15 mouse cellular contexts compared by ENCODE assay signal in genomic region chr14:30666061-30666460, GRCm38 (mm10). TPM values are rescaled to one million over a fixed set of nuclear protein-coding genes. Genes with fewer than 3 reads are reported as not detected.
DNase-seq lines count a peak whose midpoint lies in the region; ATAC-seq and TF ChIP-seq lines count a peak whose summit lies in the region.
"Had no signal": no experiment of that assay in that cellular context is flagged by ENCODE, and none has a peak within 500 bp of the region (broad histone marks: within the 10 kb centered on the region; RNA-seq: fewer than 3 reads in every experiment).

No protein-coding gene starts in this region.

- intact Hi-C loops in left cerebral cortex, adult 2 months (cut with DNase I): no loop called here

- ATAC-seq in stomach, postnatal 0 days (ENCODE audit: low FRiP score, low TSS enrichment): no peak
- ATAC-seq: hindbrain, embryonic 16.5 days; midbrain, embryonic 15.5 days had no signal

- no peaks in the 10 kb centered on the region for H3K9me3 ChIP-seq in heart, embryonic 10.5 days
- H3K9me3 ChIP-seq in stomach, postnatal 0 days (ENCODE audit: control insufficient read depth, low read length): no peaks in the 10 kb centered on the region
- no peaks in the 10 kb centered on the region for H3K9me3 ChIP-seq in forebrain, embryonic 10.5 days
- H3K9me3 ChIP-seq: embryonic facial prominence, embryonic 13.5 days; limb, embryonic 12.5 days; midbrain, embryonic 15.5 days had no signal

- 71% methylated on average over 3 of the region's 3 CpGs for WGBS in heart, embryonic 10.5 days
- WGBS in stomach, postnatal 0 days: 51% methylated on average over 3 of the region's 3 CpGs
- WGBS in forebrain, embryonic 10.5 days: 87% methylated on average over 3 of the region's 3 CpGs

- TF ChIP-seq EP300 in stomach, postnatal 0 days (optimal IDR thresholded peaks at IDR 0.05): no peak

- H3K27me3 ChIP-seq in heart, embryonic 10.5 days (ENCODE audit: insufficient read depth, poor library complexity, severe bottlenecking): no peaks in the 10 kb centered on the region
- H3K27me3 ChIP-seq in stomach, postnatal 0 days (ENCODE audit: control insufficient read depth, insufficient read depth, low read length): no peaks in the 10 kb centered on the region
- no peaks in the 10 kb centered on the region for H3K27me3 ChIP-seq in forebrain, embryonic 10.5 days (ENCODE audit: poor library complexity, severe bottlenecking)
- H3K27me3 ChIP-seq: embryonic facial prominence, embryonic 13.5 days; limb, embryonic 12.5 days; midbrain, embryonic 15.5 days had no signal

- peak; percentile 96 for DNase-seq in heart, adult 11 months
- DNase-seq in heart, embryonic 10.5 days (ENCODE audit: low spot score): no peak
- DNase-seq in left cerebral cortex, adult 2 months (ENCODE audit: extremely low spot score in 1 of 2, low spot score in 2 of 2): no peak
- no peak for DNase-seq in left cerebral cortex, adult 8-10 months (ENCODE audit: low spot score in 2 of 2)
- peak; percentile 31 to 44 for DNase-seq in kidney, postnatal 4 days
- DNase-seq in stomach, postnatal 0 days (ENCODE audit: low spot score): peak; percentile 23
- DNase-seq in adipocyte (ENCODE audit: low spot score): no peak
- DNase-seq in forebrain, embryonic 10.5 days (ENCODE audit: extremely low spot score, low spot score): no peak
- DNase-seq: cerebellum, adult 2 months had no signal

- no peak overlapping the region for H3K4me3 ChIP-seq in heart, embryonic 10.5 days
- H3K4me3 ChIP-seq in left cerebral cortex, adult 2 months: no peak overlapping the region
- H3K4me3 ChIP-seq in stomach, postnatal 0 days (ENCODE audit: low read depth, low read length): no peak overlapping the region
- no peak overlapping the region for H3K4me3 ChIP-seq in forebrain, embryonic 10.5 days
- H3K4me3 ChIP-seq: embryonic facial prominence, embryonic 13.5 days; limb, embryonic 12.5 days; midbrain, embryonic 15.5 days had no signal

- H3K4me2 ChIP-seq in stomach, postnatal 0 days (replicated peaks; ENCODE audit: low read depth): no peak overlapping the region
- H3K4me2 ChIP-seq: embryonic facial prominence, embryonic 13.5 days; limb, embryonic 12.5 days; midbrain, embryonic 15.5 days had no signal

- TF ChIP-seq CTCF in left cerebral cortex, adult 2 months (IDR thresholded peaks at IDR 0.05): no peak
- TF ChIP-seq CTCF in stomach, postnatal 0 days (IDR thresholded peaks at IDR 0.05; ENCODE audit: low read depth): no peak

- no peaks in the 10 kb centered on the region for H3K4me1 ChIP-seq in heart, embryonic 10.5 days
- no peaks in the 10 kb centered on the region for H3K4me1 ChIP-seq in stomach, postnatal 0 days (replicated peaks; ENCODE audit: control insufficient read depth, insufficient read depth)
- no peaks in the 10 kb centered on the region for H3K4me1 ChIP-seq in forebrain, embryonic 10.5 days
- H3K4me1 ChIP-seq: embryonic facial prominence, embryonic 13.5 days; limb, embryonic 12.5 days; midbrain, embryonic 15.5 days had no signal

- peaks cover 73% of the 10 kb centered on the region for H3K36me3 ChIP-seq in heart, embryonic 10.5 days
- H3K36me3 ChIP-seq in stomach, postnatal 0 days (ENCODE audit: control insufficient read depth, insufficient read depth, low read length): peaks cover 12% of the 10 kb centered on the region
- peaks cover 94% of the 10 kb centered on the region for H3K36me3 ChIP-seq in forebrain, embryonic 10.5 days (replicated peaks)
- H3K36me3 ChIP-seq: midbrain, embryonic 15.5 days had no signal

- H3K9ac ChIP-seq in stomach, postnatal 0 days (ENCODE audit: low read length): no peak overlapping the region
- H3K9ac ChIP-seq: embryonic facial prominence, embryonic 13.5 days; limb, embryonic 12.5 days; liver, embryonic 14.5 days; midbrain, embryonic 15.5 days had no signal

- no peak overlapping the region for H3K27ac ChIP-seq in heart, embryonic 10.5 days
- H3K27ac ChIP-seq in left cerebral cortex, adult 2 months: peak overlapping the region; percentile 10; the same call in 1 of the 2 replicates
- H3K27ac ChIP-seq in stomach, postnatal 0 days (replicated peaks): no peak overlapping the region
- H3K27ac ChIP-seq in forebrain, embryonic 10.5 days: no peak overlapping the region
- H3K27ac ChIP-seq: embryonic facial prominence, embryonic 13.5 days; kidney, postnatal 0 days; limb, embryonic 12.5 days; liver, embryonic 14.5 days; midbrain, embryonic 15.5 days had no signal

RNA-seq across cellular contexts. Expression of gene Rft1, which starts 11.9 kb away (rescaled TPM):
- 11.6 and 11.8 TPM in 2 replicates for polyA plus RNA-seq in heart, embryonic 10.5 days (2016; fragmentation: Nextera tagmentation; extraction: Ambion mirVana)
- 10 to 100 TPM; 11.3 to 12.3 TPM for total RNA-seq in left cerebral cortex, adult 2 months (2021)
- total RNA-seq in left cerebral cortex, adult 8-10 months (2022): 10 to 100 TPM; 11.9 to 13.7 (median 13.2) TPM
- 12.1 and 12.3 TPM in 2 replicates for polyA plus RNA-seq in stomach, postnatal 0 days (2015; fragmentation: Nextera tagmentation; extraction: Ambion mirVana)
- polyA plus RNA-seq in forebrain, embryonic 10.5 days (2016; fragmentation: Nextera tagmentation; extraction: Ambion mirVana): 12.7 and 14.7 TPM in 2 replicates

RNA-seq across cellular contexts. Expression of gene Prkcd, which starts 40.1 kb away (rescaled TPM):
- 32.4 and 37.3 TPM in 2 replicates for polyA plus RNA-seq in heart, embryonic 10.5 days (2016; fragmentation: Nextera tagmentation; extraction: Ambion mirVana)
- 10 to 100 TPM; 10.5 to 16.1 TPM for total RNA-seq in left cerebral cortex, adult 2 months (2021)
- 10 to 100 TPM; 16.0 to 47.2 (median 18.0) TPM for total RNA-seq in left cerebral cortex, adult 8-10 months (2022)
- polyA plus RNA-seq in stomach, postnatal 0 days (2015; fragmentation: Nextera tagmentation; extraction: Ambion mirVana): 62.8 and 72.3 TPM in 2 replicates
- polyA plus RNA-seq in forebrain, embryonic 10.5 days (2016; fragmentation: Nextera tagmentation; extraction: Ambion mirVana): 23.6 and 24.8 TPM in 2 replicates

RNA-seq across cellular contexts. Expression of gene Sfmbt1, which starts 48.6 kb away (rescaled TPM):
- polyA plus RNA-seq in heart, embryonic 10.5 days (2016; fragmentation: Nextera tagmentation; extraction: Ambion mirVana): 11.0 and 13.0 TPM in 2 replicates
- 10 to 100 TPM; 38.4 to 38.8 TPM for total RNA-seq in left cerebral cortex, adult 2 months (2021)
- total RNA-seq in left cerebral cortex, adult 8-10 months (2022): 10 to 100 TPM; 36.1 to 43.5 (median 36.7) TPM
- polyA plus RNA-seq in stomach, postnatal 0 days (2015; fragmentation: Nextera tagmentation; extraction: Ambion mirVana): 5.4 and 6.2 TPM in 2 replicates
- 22.6 and 23.6 TPM in 2 replicates for polyA plus RNA-seq in forebrain, embryonic 10.5 days (2016; fragmentation: Nextera tagmentation; extraction: Ambion mirVana)

Comparison
In these comparisons a context has a peak if more than half of its experiments do, and no peak if none do; other contexts are left out.
1. DNase-seq: peak in heart, adult 11 months (single experiment), kidney, postnatal 4 days (2 of 2) and stomach, postnatal 0 days (single experiment); none in heart, embryonic 10.5 days (single experiment), left cerebral cortex, adult 2 months (0 of 2), left cerebral cortex, adult 8-10 months (0 of 2), adipocyte (single experiment) and forebrain, embryonic 10.5 days (single experiment).